Mouse (Mus musculus): ENCODE data around the gene Col9a1. TPM values are rescaled to one million over a fixed set of nuclear protein-coding genes. Genes with fewer than 3 reads are reported as not detected.

Col9a1 gene
- polyA plus RNA-seq, 1 experiment from 2014 or later: 106 TPM

DNA sequence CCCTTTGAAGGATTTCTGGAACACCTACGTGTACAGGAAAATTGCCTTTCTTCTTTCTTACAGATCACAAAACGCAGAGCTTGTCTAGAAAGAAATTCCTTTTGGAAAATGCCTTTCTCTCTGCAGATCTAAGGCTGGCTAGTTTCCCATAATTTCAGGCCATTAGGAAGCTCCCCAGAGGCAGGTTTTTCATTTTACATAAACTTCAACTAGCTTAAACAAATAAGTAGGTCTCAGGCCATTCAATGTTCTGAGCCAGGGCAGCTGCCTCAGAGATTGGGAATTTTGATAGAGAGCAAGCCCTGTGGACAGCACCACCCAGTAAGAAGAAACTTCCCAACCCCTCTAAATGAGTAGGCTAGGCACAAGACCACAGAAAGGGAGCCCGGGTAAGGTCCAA lies 1.6 kb upstream of the Col9a1 start:
- Histone ChIP-seq H3K27ac (no peak overlapping the region), H3K4me2 (no peak overlapping the region), H3K9me3 (no peaks in the 10 kb centered on the region), H3K4me3 (no peak overlapping the region), H3K36me3 (no peaks in the 10 kb centered on the region), H3K4me1 (no peaks in the 10 kb centered on the region), H3K27me3 (no peaks in the 10 kb centered on the region), H3K9ac (no peak overlapping the region)
- ATAC-seq (ENCODE audit: insufficient number of reproducible peaks, insufficient read depth, low FRiP score, low TSS enrichment, low read depth): no peak
- 68% methylated on average over 3 of the region's 3 CpGs for whole genome bisulfite sequencing

DNA sequence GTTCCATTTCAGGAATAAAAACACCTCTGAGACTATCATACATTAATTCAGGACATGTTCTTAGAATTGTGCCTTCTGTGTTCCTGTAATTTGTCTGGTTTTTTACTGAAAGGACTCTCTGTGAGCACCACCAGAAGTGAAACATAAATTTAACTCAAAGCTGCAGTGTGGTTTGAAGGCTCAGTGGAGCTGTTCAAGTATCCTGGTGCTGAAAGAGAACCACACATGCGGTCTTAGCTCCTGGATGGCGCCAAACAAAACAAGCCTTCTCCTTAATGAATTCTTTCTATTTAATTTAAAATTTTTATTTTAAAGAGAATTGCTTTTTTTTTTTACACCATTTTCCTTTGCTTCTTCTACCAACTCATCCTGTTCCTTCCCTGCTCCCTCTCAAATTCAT lies 2.4 kb downstream of the Col9a1 start:
- Histone ChIP-seq H3K27ac (no peak overlapping the region), H3K36me3 (no peaks in the 10 kb centered on the region), H3K4me3 (no peak overlapping the region), H3K4me2 (no peak overlapping the region), H3K4me1 (no peaks in the 10 kb centered on the region), H3K27me3 (no peaks in the 10 kb centered on the region), H3K9ac (no peak overlapping the region), H3K9me3 (no peaks in the 10 kb centered on the region)
- WGBS: 78% methylated on average over 2 of the region's 2 CpGs
- no peak for ATAC-seq (ENCODE audit: insufficient number of reproducible peaks, insufficient read depth, low FRiP score, low TSS enrichment, low read depth)

DNA sequence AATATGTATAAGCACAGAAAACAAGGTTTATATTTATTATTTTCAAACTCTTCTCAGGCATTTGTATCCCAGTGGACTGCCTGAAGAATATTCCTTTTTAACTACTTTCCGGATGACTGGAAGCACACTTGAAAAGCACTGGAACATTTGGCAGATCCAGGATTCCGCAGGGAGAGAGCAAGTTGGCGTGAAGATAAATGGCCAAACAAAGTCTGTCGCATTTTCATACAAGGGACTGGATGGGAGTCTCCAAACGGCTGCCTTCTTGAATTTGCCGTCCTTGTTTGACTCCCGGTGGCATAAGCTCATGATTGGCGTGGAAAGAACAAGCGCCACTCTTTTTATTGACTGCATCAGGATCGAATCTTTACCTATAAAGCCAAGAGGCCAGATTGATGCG lies 7.6 kb downstream of the Col9a1 start:
- WGBS: 85% methylated on average over 11 of the region's 11 CpGs
- no peaks in the 10 kb centered on the region for H3K27me3 ChIP-seq
- H3K9ac ChIP-seq: no peak overlapping the region
- H3K4me1 ChIP-seq: no peaks in the 10 kb centered on the region
- no peak overlapping the region for H3K4me3 ChIP-seq
- no peak overlapping the region for H3K27ac ChIP-seq
- no peak for ATAC-seq (ENCODE audit: insufficient number of reproducible peaks, insufficient read depth, low FRiP score, low TSS enrichment, low read depth)
- H3K9me3 ChIP-seq: no peaks in the 10 kb centered on the region
- no peak overlapping the region for H3K4me2 ChIP-seq
- H3K36me3 ChIP-seq: no peaks in the 10 kb centered on the region

DNA sequence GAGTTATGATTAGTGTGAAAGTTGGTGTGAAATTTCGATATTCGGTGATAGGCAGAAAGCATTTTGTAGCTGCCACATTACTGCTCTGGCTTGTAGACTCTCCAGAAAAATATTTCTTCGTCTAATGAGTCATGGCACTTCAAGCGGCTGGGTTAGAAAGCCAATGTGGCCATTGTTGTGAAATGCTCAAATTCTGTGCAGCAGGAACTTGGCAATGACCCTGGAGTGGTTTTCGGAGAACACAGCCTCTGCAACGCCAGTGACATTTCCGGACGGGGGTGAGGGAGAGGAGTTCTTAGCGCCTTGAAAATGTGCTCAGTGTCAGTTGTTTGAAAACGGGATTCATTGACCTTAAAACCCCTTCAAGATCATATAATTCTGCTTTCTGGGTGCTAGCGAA lies 9.6 kb downstream of the Col9a1 start:
- WGBS: 79% methylated on average over 11 of the region's 11 CpGs

DNA sequence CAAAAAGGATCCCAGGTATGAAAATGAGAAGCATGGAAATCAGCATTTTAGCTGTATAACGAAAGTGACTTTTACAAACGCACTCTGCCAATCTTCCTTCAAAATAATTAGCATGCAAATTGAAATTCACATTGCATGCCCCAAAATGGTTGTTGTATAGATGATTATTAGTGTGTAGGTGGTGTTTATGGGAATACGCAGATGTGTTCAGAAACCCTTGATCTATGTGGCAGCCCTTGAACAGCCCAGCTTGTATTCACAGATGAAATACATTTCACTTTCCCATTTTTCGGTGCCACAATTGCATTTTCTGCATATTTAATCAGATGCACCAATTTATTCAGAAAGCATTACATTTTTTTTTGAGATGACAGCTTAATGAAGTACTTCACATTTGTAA lies 14.3 kb downstream of the Col9a1 start:
- Histone ChIP-seq H3K4me3 (no peak overlapping the region), H3K27ac (no peak overlapping the region), H3K4me2 (no peak overlapping the region), H3K4me1 (peaks cover 23% of the 10 kb centered on the region), H3K36me3 (no peaks in the 10 kb centered on the region), H3K27me3 (no peaks in the 10 kb centered on the region), H3K9me3 (no peaks in the 10 kb centered on the region), H3K9ac (no peak overlapping the region)
- ATAC-seq (ENCODE audit: insufficient number of reproducible peaks, insufficient read depth, low FRiP score, low TSS enrichment, low read depth): no peak
- WGBS: 84% methylated on average over 4 of the region's 4 CpGs

More for the DNA sequence above, 9.6 kb downstream of the Col9a1 start:
- no peaks in the 10 kb centered on the region for H3K27me3 ChIP-seq
- ATAC-seq (ENCODE audit: insufficient number of reproducible peaks, insufficient read depth, low FRiP score, low TSS enrichment, low read depth): no peak
- no peak overlapping the region for H3K27ac ChIP-seq
- H3K36me3 ChIP-seq: no peaks in the 10 kb centered on the region
- H3K4me2 ChIP-seq: no peak overlapping the region
- H3K4me3 ChIP-seq: no peak overlapping the region
- H3K4me1 ChIP-seq: no peaks in the 10 kb centered on the region
- no peak overlapping the region for H3K9ac ChIP-seq
- H3K9me3 ChIP-seq: no peaks in the 10 kb centered on the region

DNA sequence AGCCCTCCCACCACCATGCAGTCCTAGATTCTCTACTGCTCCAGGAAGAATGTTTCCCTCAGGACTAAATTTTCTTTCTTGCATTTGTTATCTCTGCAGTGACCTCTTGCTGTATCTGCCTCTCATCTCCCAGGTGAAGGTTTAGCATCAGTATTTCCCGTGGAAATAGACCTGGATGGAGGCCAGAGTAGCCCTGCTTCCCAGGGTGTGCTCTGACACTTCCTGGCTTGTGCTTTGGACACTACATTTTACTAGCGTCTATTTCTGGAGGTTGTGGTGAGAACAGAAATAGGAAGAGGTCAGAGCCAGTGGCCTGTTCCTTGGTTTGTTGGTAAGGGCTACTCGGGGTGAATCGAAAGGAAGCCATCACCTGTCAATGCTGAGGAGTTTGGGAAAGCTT lies 16.7 kb downstream of the Col9a1 start:
- no peaks in the 10 kb centered on the region for H3K27me3 ChIP-seq
- no peak for ATAC-seq (ENCODE audit: insufficient number of reproducible peaks, insufficient read depth, low FRiP score, low TSS enrichment, low read depth)
- H3K27ac ChIP-seq: no peak overlapping the region
- no peak overlapping the region for H3K4me2 ChIP-seq
- H3K9me3 ChIP-seq: no peaks in the 10 kb centered on the region
- 50% methylated on average over 4 of the region's 4 CpGs for WGBS
- peaks cover 24% of the 10 kb centered on the region for H3K4me1 ChIP-seq
- no peak overlapping the region for H3K9ac ChIP-seq
- H3K36me3 ChIP-seq: no peaks in the 10 kb centered on the region
- no peak overlapping the region for H3K4me3 ChIP-seq

DNA sequence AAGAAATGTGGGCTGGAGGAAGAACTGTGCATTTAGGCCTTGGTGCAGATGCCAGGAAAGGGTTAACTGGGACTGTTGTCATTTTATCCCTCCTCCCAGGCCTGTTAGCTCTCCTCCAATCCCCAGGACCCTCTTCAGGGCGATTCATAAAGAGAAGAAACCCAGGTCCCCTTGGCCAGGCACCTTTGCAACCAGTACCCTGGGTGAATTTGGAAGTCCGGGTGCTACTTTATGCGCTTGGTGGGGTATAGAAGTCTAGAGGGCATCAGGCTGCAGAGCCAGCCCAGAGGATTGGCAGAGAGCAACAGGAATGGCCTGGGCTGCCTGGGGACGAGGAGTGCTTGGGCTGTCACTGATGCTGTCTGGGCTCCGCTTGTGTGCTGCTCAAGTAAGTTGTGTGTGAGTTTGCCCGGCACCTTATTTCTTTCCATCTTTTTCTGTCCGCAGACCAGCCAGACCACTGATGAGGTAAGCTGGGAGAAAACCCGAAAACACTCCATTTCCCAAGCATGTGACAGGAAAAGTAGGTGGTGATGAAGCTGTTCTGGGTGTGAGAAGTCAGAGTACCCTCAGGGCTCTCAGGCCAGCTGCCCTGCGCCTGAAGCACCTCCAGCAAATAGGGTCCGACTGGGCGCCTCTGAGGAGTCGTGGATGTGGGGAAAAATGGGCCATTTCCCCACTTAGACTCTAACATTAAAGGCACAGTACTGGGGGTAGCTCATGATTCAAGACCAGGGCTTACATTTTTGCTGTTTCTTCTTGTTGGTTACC lies 17.8 kb downstream of the Col9a1 start:
- Histone ChIP-seq H3K9me3 (no peaks in the 10 kb centered on the region), H3K9ac (peak overlapping the region; percentile 51), H3K36me3 (no peaks in the 10 kb centered on the region), H3K4me1 (peaks cover 24% of the 10 kb centered on the region), H3K4me2 (peak overlapping the region; percentile 50), H3K27me3 (no peaks in the 10 kb centered on the region), H3K4me3 (peak overlapping the region; percentile 39), H3K27ac (peak overlapping the region; percentile 84)
- 0 out of 2 replicates have a peak, but pooled peaks have one; percentile 34 for ATAC-seq (ENCODE audit: insufficient number of reproducible peaks, insufficient read depth, low FRiP score, low TSS enrichment, low read depth)
- WGBS: 14% methylated on average over 12 of the region's 12 CpGs

DNA sequence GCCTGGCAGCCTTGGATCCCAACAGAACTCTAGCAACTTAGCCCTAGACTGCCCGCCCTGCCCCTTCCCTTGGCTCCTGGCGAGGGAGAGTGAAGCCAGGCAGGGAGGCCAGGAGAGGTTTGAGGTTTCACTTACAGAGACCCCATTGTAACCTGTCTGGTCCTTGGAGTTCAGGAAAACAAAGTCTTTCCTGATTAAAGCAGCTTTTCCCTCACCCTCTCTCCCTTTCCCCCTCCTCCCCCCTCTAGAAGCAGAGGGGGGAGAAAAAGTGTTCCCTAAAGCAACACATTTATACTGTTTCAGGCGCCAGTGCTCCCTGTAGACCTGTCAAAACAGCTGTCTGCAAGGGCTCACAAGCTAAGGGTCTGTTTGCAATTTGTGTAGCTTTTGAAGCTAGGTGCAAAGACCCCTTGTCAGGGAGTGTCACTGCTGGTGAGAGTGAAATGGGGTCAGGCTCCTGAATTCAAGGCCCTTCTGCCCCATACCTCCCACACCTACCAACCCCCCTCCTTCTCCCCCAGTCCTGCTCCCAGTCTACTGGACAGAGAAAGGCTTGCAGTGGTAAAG lies 18.6 kb downstream of the Col9a1 start:
- WGBS: 6% methylated on average over 3 of the region's 3 CpGs
- H3K9ac ChIP-seq: peak overlapping the region; percentile 51; the same call in 1 of the 2 replicates

DNA sequence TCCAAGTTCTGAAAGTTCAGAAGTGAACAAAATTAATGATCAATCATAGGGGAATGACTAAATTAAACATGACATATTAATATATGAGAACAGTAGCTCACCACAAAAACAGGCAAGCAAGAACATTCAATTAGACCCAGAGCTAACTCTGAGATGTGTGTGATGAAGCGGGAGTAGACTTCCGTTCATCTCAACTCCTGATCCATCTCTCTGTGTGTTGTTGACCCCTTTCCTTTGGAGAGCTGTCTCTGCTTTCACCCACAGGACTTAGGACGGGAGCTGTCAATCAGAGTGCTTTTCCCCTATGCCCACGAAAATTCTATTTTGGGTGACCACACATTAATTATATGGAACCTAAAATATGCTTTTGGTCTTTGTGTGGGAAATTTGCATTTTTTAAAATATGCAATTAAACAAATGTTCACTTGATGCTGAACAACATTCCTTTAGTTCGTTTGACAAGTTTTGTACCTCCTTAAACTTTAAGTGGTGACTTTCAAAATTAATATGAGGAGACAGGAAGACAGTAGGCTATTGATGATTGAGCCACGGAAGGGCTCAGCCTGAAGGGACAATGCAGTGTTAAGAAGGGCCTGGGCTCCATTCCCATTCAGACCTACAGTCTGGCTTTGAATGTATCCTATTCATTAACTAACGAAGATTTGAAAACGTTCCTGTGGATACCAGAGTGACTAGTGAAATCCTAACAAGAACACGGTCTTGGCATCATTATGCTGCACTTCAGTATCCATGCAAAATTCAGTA lies 34.4 kb downstream of the Col9a1 start:
- WGBS: 46% methylated on average over 9 of the region's 9 CpGs

More for the DNA sequence above, 18.6 kb downstream of the Col9a1 start:
- Histone ChIP-seq H3K4me1 (peaks cover 24% of the 10 kb centered on the region), H3K36me3 (no peaks in the 10 kb centered on the region), H3K27ac (peak overlapping the region; percentile 84), H3K27me3 (no peaks in the 10 kb centered on the region), H3K9me3 (no peaks in the 10 kb centered on the region), H3K4me3 (peak overlapping the region; percentile 39), H3K4me2 (peak overlapping the region; percentile 50)
- ATAC-seq (ENCODE audit: insufficient number of reproducible peaks, insufficient read depth, low FRiP score, low TSS enrichment, low read depth): peak; percentile 86

DNA sequence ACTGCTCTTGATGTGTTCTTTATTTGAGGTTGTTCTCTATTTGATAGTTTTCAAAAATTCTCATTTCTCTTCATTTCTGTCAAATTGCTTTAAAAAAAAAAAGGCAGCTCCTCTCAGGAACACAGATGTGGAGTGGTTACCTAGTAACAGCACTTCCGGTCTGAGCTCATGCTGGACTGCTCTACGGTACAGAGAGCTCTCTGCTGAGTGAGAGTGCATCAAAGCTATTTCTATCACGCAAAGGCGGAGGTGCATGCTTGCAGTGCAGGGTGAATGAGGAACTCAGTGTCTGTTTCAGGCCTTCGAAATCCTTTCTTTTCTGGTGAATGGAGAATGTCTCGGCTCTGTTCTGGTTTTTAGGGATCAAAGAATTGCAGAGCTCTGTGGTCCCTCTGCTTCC lies 41.6 kb downstream of the Col9a1 start:
- H3K9ac ChIP-seq: no peak overlapping the region

More for the DNA sequence above, 34.4 kb downstream of the Col9a1 start:
- Histone ChIP-seq H3K27me3 (no peaks in the 10 kb centered on the region), H3K4me2 (no peak overlapping the region), H3K36me3 (peaks cover 4% of the 10 kb centered on the region; the same call in 1 of the 2 replicates), H3K27ac (no peak overlapping the region), H3K9me3 (0 out of 2 replicates have a peak, but pooled peaks cover 3% of the 10 kb centered on the region), H3K4me3 (no peak overlapping the region), H3K9ac (no peak overlapping the region), H3K4me1 (no peaks in the 10 kb centered on the region)
- no peak for ATAC-seq (ENCODE audit: insufficient number of reproducible peaks, insufficient read depth, low FRiP score, low TSS enrichment, low read depth)

DNA sequence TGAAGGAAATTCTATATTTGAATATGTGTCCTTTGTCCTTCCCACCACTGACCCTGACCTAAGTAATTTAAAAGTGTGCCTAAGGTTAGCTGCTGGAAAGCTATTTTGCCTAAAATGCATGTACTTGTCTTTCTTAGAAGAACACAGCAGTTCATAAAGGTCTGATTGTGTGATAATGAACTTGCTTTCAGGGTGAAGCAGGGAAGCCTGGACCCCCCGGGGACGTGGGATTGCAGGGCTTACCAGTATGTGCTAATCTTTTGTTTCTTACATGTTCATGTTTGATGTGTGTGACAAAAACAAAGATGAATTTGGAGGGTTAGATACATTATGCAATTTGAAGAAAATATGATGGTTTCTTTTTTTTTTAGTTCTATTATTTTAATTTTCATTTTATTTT lies 44.8 kb downstream of the Col9a1 start:
- Histone ChIP-seq H3K9me3 (no peaks in the 10 kb centered on the region), H3K27ac (no peak overlapping the region), H3K4me1 (peaks cover 10% of the 10 kb centered on the region), H3K9ac (no peak overlapping the region), H3K27me3 (no peaks in the 10 kb centered on the region), H3K4me3 (no peak overlapping the region), H3K4me2 (no peak overlapping the region), H3K36me3 (no peaks in the 10 kb centered on the region)
- ATAC-seq (ENCODE audit: insufficient number of reproducible peaks, insufficient read depth, low FRiP score, low TSS enrichment, low read depth): no peak
- 72% methylated on average over 2 of the region's 2 CpGs for WGBS

More for the DNA sequence above, 41.6 kb downstream of the Col9a1 start:
- no peaks in the 10 kb centered on the region for H3K9me3 ChIP-seq
- 40% methylated on average over 6 of the region's 6 CpGs for WGBS
- ATAC-seq (ENCODE audit: insufficient number of reproducible peaks, insufficient read depth, low FRiP score, low TSS enrichment, low read depth): no peak
- H3K4me2 ChIP-seq: no peak overlapping the region
- H3K36me3 ChIP-seq: no peaks in the 10 kb centered on the region
- no peak overlapping the region for H3K4me3 ChIP-seq
- H3K4me1 ChIP-seq: no peaks in the 10 kb centered on the region
- no peaks in the 10 kb centered on the region for H3K27me3 ChIP-seq
- no peak overlapping the region for H3K27ac ChIP-seq
